Mouse (Mus musculus) forebrain, embryonic 15.5 days (tissue): ENCODE measurements around the gene Tpte. TPM values are rescaled to one million over a fixed set of nuclear protein-coding genes. Genes with fewer than 3 reads are reported as not detected.
"Not testable (repeated sequence)": the region's sequence is repeated elsewhere in the genome, so short reads cannot be mapped to it uniquely, and the experiment has no call there.

Experiments
- ATAC-seq: fragments of 200-750 bp; cut with Nextera tagmentation; replicated peaks from 2 replicates; pipeline ENCODE4 v1.8.0; 2017; ENCODE audit warnings: mild to moderate bottlenecking, moderate TSS enrichment, moderate library complexity
- H3K27ac ChIP-seq: fragments of 300-500 bp; sonication (generic); replicated peaks from 2 replicates; pipeline ENCODE4 v1.5.1; 2015; ENCODE audit warnings: mild to moderate bottlenecking, inconsistent platforms
- H3K27me3 ChIP-seq: fragments of 300-500 bp; sonication (generic); 2 replicates; pipeline ENCODE4 v1.6.1; 2015; ENCODE audit warnings: inconsistent platforms
- H3K36me3 ChIP-seq: fragments of 300-500 bp; sonication (generic); 2 replicates; pipeline ENCODE4 v1.6.1; 2015; ENCODE audit warnings: mild to moderate bottlenecking, inconsistent platforms
- H3K4me1 ChIP-seq: fragments of 300-500 bp; sonication (generic); 2 replicates; pipeline ENCODE4 v1.6.1; 2015; ENCODE audit warnings: inconsistent platforms
- H3K4me2 ChIP-seq: fragments of 300-500 bp; sonication (generic); replicated peaks from 2 replicates; pipeline ENCODE4 v1.6.1; 2015; ENCODE audit warnings: mild to moderate bottlenecking, inconsistent platforms
- H3K4me3 ChIP-seq: fragments of 300-500 bp; sonication (generic); 2 replicates; pipeline ENCODE4 v1.5.1; 2015; ENCODE audit warnings: mild to moderate bottlenecking, inconsistent platforms
- H3K9ac ChIP-seq: fragments of 300-500 bp; sonication (generic); replicated peaks from 2 replicates; pipeline ENCODE4 v1.6.1; 2015; ENCODE audit warnings: mild to moderate bottlenecking, inconsistent platforms
- H3K9me3 ChIP-seq: fragments of 300-500 bp; sonication (generic); 2 replicates; pipeline ENCODE4 v1.6.1; 2016; ENCODE audit warnings: inconsistent platforms
- WGBS: fragments of 180-500 bp; shearing (Covaris S2); methylation state at CpG from one replicate; pipeline ENCODE4 v1.1.7; 2015; ENCODE audit warnings: mixed read lengths; 5-methylcytosine and 5-hydroxymethylcytosine counted together
- polyA plus RNA-seq: library from polyadenylated mRNA; unstranded; fragments of >200 nt; fragmentation: Nextera tagmentation; extraction: Ambion mirVana; gene quantifications from 2 replicates; pipeline ENCODE4 v1.2.1, GENCODE M21; 2015

Tpte gene
- polyA plus RNA-seq, 1 experiment from 2014 or later, result not detected

- Histone ChIP-seq H3K4me2 (no peak overlapping the region), H3K4me1 (peaks cover 6% of the 10 kb centered on the region; the same call in 1 of the 2 replicates), H3K36me3 (no peaks in the 10 kb centered on the region), H3K27ac (no peak overlapping the region), H3K9ac (no peak overlapping the region), H3K9me3 (no peaks in the 10 kb centered on the region), H3K4me3 (no peak overlapping the region), H3K27me3 (no peaks in the 10 kb centered on the region)
- WGBS, result 95% methylated on average over 3 of the region's 3 CpGs
- no peak for ATAC-seq
These were observed 16.4 kb upstream of the Tpte start for GRCm38 (mm10) chr8:22266809-22267208.

GRCm38 (mm10) chr8:22273142-22273541, 10.1 kb upstream of the Tpte start:
- ATAC-seq, result no peak
- no peaks in the 10 kb centered on the region for H3K27me3 ChIP-seq
- no peak overlapping the region for H3K4me3 ChIP-seq
- no peaks in the 10 kb centered on the region for H3K4me1 ChIP-seq
- H3K27ac ChIP-seq, result no peak overlapping the region
- 90% methylated on average over 3 of the region's 3 CpGs for WGBS
- H3K36me3 ChIP-seq, result no peaks in the 10 kb centered on the region
- no peak overlapping the region for H3K9ac ChIP-seq
- H3K9me3 ChIP-seq, result no peaks in the 10 kb centered on the region
- H3K4me2 ChIP-seq, result no peak overlapping the region

- Histone ChIP-seq H3K9me3 (no peaks in the 10 kb centered on the region), H3K36me3 (no peaks in the 10 kb centered on the region), H3K4me3 (no peak overlapping the region), H3K27me3 (no peaks in the 10 kb centered on the region), H3K27ac (no peak overlapping the region), H3K9ac (no peak overlapping the region), H3K4me1 (no peaks in the 10 kb centered on the region), H3K4me2 (no peak overlapping the region)
- no peak for ATAC-seq
- 79% methylated on average over 10 of the region's 10 CpGs for WGBS
These were observed 8.6 kb upstream of the Tpte start for GRCm38 (mm10) chr8:22274641-22275040.

GRCm38 (mm10) chr8:22302326-22302725, 19.1 kb downstream of the Tpte start:
- H3K4me3 ChIP-seq, result no peak overlapping the region
- H3K27ac ChIP-seq, result no peak overlapping the region
- no peak for ATAC-seq
- no peaks in the 10 kb centered on the region for H3K9me3 ChIP-seq
- no peak overlapping the region for H3K4me2 ChIP-seq
- no peaks in the 10 kb centered on the region for H3K36me3 ChIP-seq
- H3K9ac ChIP-seq, result no peak overlapping the region
- H3K4me1 ChIP-seq, result peaks cover 8% of the 10 kb centered on the region
- H3K27me3 ChIP-seq, result no peaks in the 10 kb centered on the region
- 57% methylated on average over 2 of the region's 2 CpGs for WGBS

GRCm38 (mm10) chr8:22302896-22303306, 19.7 kb downstream of the Tpte start:
- Histone ChIP-seq H3K9ac (peak overlapping the region; percentile 36; the same call in 1 of the 2 replicates), H3K4me1 (peaks cover 8% of the 10 kb centered on the region), H3K36me3 (no peaks in the 10 kb centered on the region), H3K27me3 (no peaks in the 10 kb centered on the region), H3K4me2 (peak overlapping the region; percentile 42), H3K27ac (no peak overlapping the region), H3K9me3 (no peaks in the 10 kb centered on the region), H3K4me3 (peak overlapping the region; percentile 30)
- WGBS, result 12% methylated on average over 7 of the region's 7 CpGs
- ATAC-seq, result peak; percentile 74

- ATAC-seq, H3K27me3 ChIP-seq: not testable (repeated sequence)
These were observed 20.8 kb downstream of the Tpte start for GRCm38 (mm10) chr8:22304045-22304444.

GRCm38 (mm10) chr8:22306999-22307398, 23.8 kb downstream of the Tpte start:
- Histone ChIP-seq H3K36me3 (no peaks in the 10 kb centered on the region), H3K27ac (no peak overlapping the region), H3K9me3 (no peaks in the 10 kb centered on the region), H3K4me2 (no peak overlapping the region), H3K4me3 (no peak overlapping the region), H3K9ac (no peak overlapping the region), H3K27me3 (no peaks in the 10 kb centered on the region), H3K4me1 (peaks cover 8% of the 10 kb centered on the region)
- WGBS, result 81% methylated on average over 10 of the region's 10 CpGs
- no peak for ATAC-seq

More at GRCm38 (mm10) chr8:22304045-22304444, 20.8 kb downstream of the Tpte start:
- not testable (repeated sequence) for H3K36me3 ChIP-seq, H3K27ac ChIP-seq, H3K4me1 ChIP-seq, H3K9ac ChIP-seq, H3K4me2 ChIP-seq, H3K9me3 ChIP-seq, H3K4me3 ChIP-seq
- WGBS, result 86% methylated on average over 9 of the region's 9 CpGs

GRCm38 (mm10) chr8:22311446-22311845, 28.2 kb downstream of the Tpte start:
- 76% methylated on average over 9 of the region's 9 CpGs for WGBS
- ATAC-seq, result no peak

GRCm38 (mm10) chr8:22335426-22335825, 52.2 kb downstream of the Tpte start:
- Histone ChIP-seq H3K9me3 (no peaks in the 10 kb centered on the region), H3K27me3 (no peaks in the 10 kb centered on the region), H3K4me3 (no peak overlapping the region), H3K4me1 (no peaks in the 10 kb centered on the region), H3K36me3 (no peaks in the 10 kb centered on the region), H3K4me2 (no peak overlapping the region), H3K27ac (no peak overlapping the region), H3K9ac (no peak overlapping the region)
- 95% methylated on average over 13 of the region's 13 CpGs for WGBS
- no peak for ATAC-seq

More at GRCm38 (mm10) chr8:22311446-22311845, 28.2 kb downstream of the Tpte start:
- Histone ChIP-seq H3K27ac (no peak overlapping the region), H3K27me3 (no peaks in the 10 kb centered on the region), H3K9me3 (no peaks in the 10 kb centered on the region), H3K36me3 (no peaks in the 10 kb centered on the region), H3K9ac (no peak overlapping the region), H3K4me2 (no peak overlapping the region), H3K4me3 (no peak overlapping the region), H3K4me1 (no peaks in the 10 kb centered on the region)

GRCm38 (mm10) chr8:22359359-22359758, 76.1 kb downstream of the Tpte start:
- Histone ChIP-seq H3K36me3 (no peaks in the 10 kb centered on the region), H3K9me3 (no peaks in the 10 kb centered on the region), H3K4me1 (no peaks in the 10 kb centered on the region), H3K27me3 (no peaks in the 10 kb centered on the region), H3K27ac (no peak overlapping the region), H3K4me2 (no peak overlapping the region), H3K9ac (no peak overlapping the region), H3K4me3 (no peak overlapping the region)
- 86% methylated on average over 6 of the region's 6 CpGs for WGBS
- no peak for ATAC-seq

- Histone ChIP-seq H3K9ac (no peak overlapping the region), H3K27ac (no peak overlapping the region), H3K9me3 (no peaks in the 10 kb centered on the region), H3K36me3 (no peaks in the 10 kb centered on the region), H3K4me2 (no peak overlapping the region), H3K27me3 (no peaks in the 10 kb centered on the region), H3K4me3 (no peak overlapping the region), H3K4me1 (no peaks in the 10 kb centered on the region)
- no peak for ATAC-seq
- WGBS, result 93% methylated on average over 6 of the region's 6 CpGs
These were observed 76.6 kb downstream of the Tpte start for GRCm38 (mm10) chr8:22359882-22360281.

- H3K27ac ChIP-seq, result no peak overlapping the region
- no peak overlapping the region for H3K4me3 ChIP-seq
- no peak overlapping the region for H3K4me2 ChIP-seq
- H3K9ac ChIP-seq, result no peak overlapping the region
- ATAC-seq, result no peak
- 92% methylated on average over 5 of the region's 5 CpGs for WGBS
- H3K36me3 ChIP-seq, result peaks cover 5% of the 10 kb centered on the region
- H3K27me3 ChIP-seq, result no peaks in the 10 kb centered on the region
- H3K9me3 ChIP-seq, result no peaks in the 10 kb centered on the region
- no peaks in the 10 kb centered on the region for H3K4me1 ChIP-seq
These were observed 93.1 kb downstream of the Tpte start for GRCm38 (mm10) chr8:22376311-22376710.

- H3K9me3 ChIP-seq, result no peaks in the 10 kb centered on the region
- WGBS, result 47% methylated on average over 5 of the region's 5 CpGs
- H3K27me3 ChIP-seq, result no peaks in the 10 kb centered on the region
- no peaks in the 10 kb centered on the region for H3K4me1 ChIP-seq
- H3K27ac ChIP-seq, result no peak overlapping the region
- H3K4me2 ChIP-seq, result no peak overlapping the region
- H3K36me3 ChIP-seq, result peaks cover 9% of the 10 kb centered on the region
- H3K9ac ChIP-seq, result no peak overlapping the region
- peak; percentile 61; the same call in 1 of the 2 replicates for ATAC-seq
- H3K4me3 ChIP-seq, result no peak overlapping the region
These were observed 93.7 kb downstream of the Tpte start for GRCm38 (mm10) chr8:22376903-22377302.
